Mouse (Mus musculus) liver, postnatal 0 days (tissue): ENCODE measurements around the gene Kcna6. TPM values are rescaled to one million over a fixed set of nuclear protein-coding genes. Genes with fewer than 3 reads are reported as not detected.

Experiments used
- ATAC-seq: fragments of 200-750 bp; cut with Nextera tagmentation; 2 replicates; pipeline ENCODE4 v1.8.0; 2017; ENCODE audit warnings: mild to moderate bottlenecking, moderate library complexity
- DNase-seq: peaks from one replicate; pipeline ENCODE4 v3.0.0-alpha.2; 2016
- H3K27ac ChIP-seq: fragments of 300-500 bp; sonication (generic); 2 replicates; pipeline ENCODE4 v1.5.1; 2014; ENCODE audit warnings: antibody characterized with exemption, moderate library complexity, mild to moderate bottlenecking, low read depth
- H3K27me3 ChIP-seq: fragments of 300-500 bp; sonication (generic); 2 replicates; pipeline ENCODE4 v1.6.1; 2014; ENCODE audit warnings: low read length, control low read depth, mixed read lengths; ENCODE audit not compliant: insufficient read depth
- H3K36me3 ChIP-seq: fragments of 300-500 bp; sonication (generic); replicated peaks from 2 replicates; pipeline ENCODE4 v1.6.1; 2014; ENCODE audit warnings: mild to moderate bottlenecking, control low read depth, low read length, moderate library complexity, mixed read lengths; ENCODE audit not compliant: insufficient read depth
- H3K4me1 ChIP-seq: fragments of 300-500 bp; sonication (generic); 2 replicates; pipeline ENCODE4 v1.6.1; 2014; ENCODE audit warnings: antibody characterized with exemption, mild to moderate bottlenecking, control low read depth; ENCODE audit not compliant: insufficient read depth
- H3K4me2 ChIP-seq: fragments of 300-500 bp; sonication (generic); 2 replicates; pipeline ENCODE4 v1.6.1; 2014; ENCODE audit warnings: low read depth, mild to moderate bottlenecking, low read length, moderate library complexity, mixed read lengths
- H3K4me3 ChIP-seq: fragments of 300-500 bp; sonication (generic); 2 replicates; pipeline ENCODE4 v1.5.1; 2014; ENCODE audit warnings: low read depth, low read length
- H3K9ac ChIP-seq: fragments of 300-500 bp; sonication (generic); replicated peaks from 2 replicates; pipeline ENCODE4 v1.6.1; 2014; ENCODE audit warnings: mild to moderate bottlenecking, moderate library complexity
- H3K9me3 ChIP-seq: fragments of 300-500 bp; sonication (generic); 2 replicates; pipeline ENCODE4 v1.6.1; 2016; ENCODE audit warnings: mild to moderate bottlenecking, control low read depth, low read length, mixed read lengths
- CTCF ChIP-seq: sonication (generic); IDR thresholded peaks from 2 replicates; pipeline ENCODE4 v1.5.1; 2016; ENCODE audit warnings: antibody characterized with exemption, low read depth
- EP300 ChIP-seq: IDR thresholded peaks from 2 replicates; pipeline ENCODE4 v1.6.1; 2016; ENCODE audit warnings: antibody characterized with exemption, low read depth, mild to moderate bottlenecking
- WGBS: fragments of 180-500 bp; shearing (Covaris S2); extraction: QIAGEN DNeasy Blood & Tissue Kit; methylation state at CpG from one replicate; pipeline ENCODE4 v1.1.7; 2014; ENCODE audit not compliant: insufficient replicate concordance; 5-methylcytosine and 5-hydroxymethylcytosine counted together
- polyA plus RNA-seq: library from polyadenylated mRNA; unstranded; fragments of >200 nt; fragmentation: Nextera tagmentation; extraction: Ambion mirVana; gene quantifications from 2 replicates; pipeline ENCODE4 v1.2.1, GENCODE M21; 2015

Gene Kcna6
- polyA plus RNA-seq, 1 experiment from 2014 or later = 0.05 TPM

GRCm38 (mm10) chr6:126773873-126774272 is 33.4 kb upstream of the Kcna6 start:
- no peaks in the 10 kb centered on the region for H3K36me3 ChIP-seq
- H3K9me3 ChIP-seq = no peaks in the 10 kb centered on the region
- no peak overlapping the region for H3K9ac ChIP-seq
- H3K4me3 ChIP-seq = no peak overlapping the region
- no peaks in the 10 kb centered on the region for H3K4me1 ChIP-seq
- no peak overlapping the region for H3K4me2 ChIP-seq
- no peak for DNase-seq
- H3K27me3 ChIP-seq = no peaks in the 10 kb centered on the region
- no peak for ATAC-seq
- no peak for TF ChIP-seq CTCF
- TF ChIP-seq EP300 = no peak
- WGBS = 48% methylated on average over 4 of the region's 4 CpGs
- no peak overlapping the region for H3K27ac ChIP-seq

- Histone ChIP-seq H3K27me3 (no peaks in the 10 kb centered on the region), H3K9me3 (no peaks in the 10 kb centered on the region), H3K27ac (no peak overlapping the region), H3K9ac (no peak overlapping the region), H3K4me3 (no peak overlapping the region), H3K4me1 (no peaks in the 10 kb centered on the region), H3K4me2 (no peak overlapping the region), H3K36me3 (no peaks in the 10 kb centered on the region)
- ATAC-seq = no peak
- DNase-seq = no peak
- TF ChIP-seq CTCF = no peak
- TF ChIP-seq EP300 = no peak
- WGBS = 59% methylated on average over 4 of the region's 4 CpGs
Measured at GRCm38 (mm10) chr6:126772326-126772725, 31.9 kb upstream of the Kcna6 start.

GRCm38 (mm10) chr6:126770146-126770731 is 29.8 kb upstream of the Kcna6 start:
- 84% methylated on average over 12 of the region's 12 CpGs for WGBS
- Histone ChIP-seq H3K4me3 (no peak overlapping the region), H3K36me3 (no peaks in the 10 kb centered on the region), H3K9me3 (no peaks in the 10 kb centered on the region), H3K4me2 (no peak overlapping the region), H3K4me1 (no peaks in the 10 kb centered on the region), H3K27me3 (no peaks in the 10 kb centered on the region), H3K27ac (no peak overlapping the region), H3K9ac (no peak overlapping the region)
- TF ChIP-seq CTCF = no peak
- no peak for TF ChIP-seq EP300
- no peak for DNase-seq
- ATAC-seq = no peak

GRCm38 (mm10) chr6:126768957-126769665 is 28.6 kb upstream of the Kcna6 start:
- TF ChIP-seq CTCF (0 out of 2 replicates have a peak, but pooled peaks have one; percentile 5), EP300 (no peak)
- Histone ChIP-seq H3K9ac (no peak overlapping the region), H3K36me3 (no peaks in the 10 kb centered on the region), H3K4me1 (no peaks in the 10 kb centered on the region), H3K27ac (no peak overlapping the region), H3K4me3 (no peak overlapping the region), H3K4me2 (no peak overlapping the region), H3K27me3 (no peaks in the 10 kb centered on the region), H3K9me3 (no peaks in the 10 kb centered on the region)
- ATAC-seq = no peak
- 63% methylated on average over 11 of the region's 11 CpGs for WGBS
- DNase-seq = no peak

- 33% methylated on average over 7 of the region's 7 CpGs for WGBS
- Histone ChIP-seq H3K9ac (no peak overlapping the region), H3K27me3 (no peaks in the 10 kb centered on the region), H3K36me3 (no peaks in the 10 kb centered on the region), H3K4me3 (no peak overlapping the region), H3K4me1 (no peaks in the 10 kb centered on the region), H3K9me3 (no peaks in the 10 kb centered on the region), H3K4me2 (no peak overlapping the region), H3K27ac (no peak overlapping the region)
- TF ChIP-seq CTCF (no peak), EP300 (no peak)
- ATAC-seq = no peak
- DNase-seq = no peak
Measured at GRCm38 (mm10) chr6:126767610-126768532, 27.4 kb upstream of the Kcna6 start.

- WGBS = 47% methylated on average over 5 of the region's 5 CpGs
- no peaks in the 10 kb centered on the region for H3K9me3 ChIP-seq
- no peak overlapping the region for H3K9ac ChIP-seq
- DNase-seq (no peak), ATAC-seq (no peak)
- H3K27ac ChIP-seq = no peak overlapping the region
- no peaks in the 10 kb centered on the region for H3K4me1 ChIP-seq
- no peaks in the 10 kb centered on the region for H3K36me3 ChIP-seq
- H3K27me3 ChIP-seq = no peaks in the 10 kb centered on the region
- H3K4me2 ChIP-seq = no peak overlapping the region
- TF ChIP-seq CTCF (no peak), EP300 (no peak)
- H3K4me3 ChIP-seq = no peak overlapping the region
Measured at GRCm38 (mm10) chr6:126766552-126766951, 26.1 kb upstream of the Kcna6 start.
